Mouse (Mus musculus): ENCODE data around the gene Sorcs2. TPM values are rescaled to one million over a fixed set of nuclear protein-coding genes. Genes with fewer than 3 reads are reported as not detected.

Gene Sorcs2
- total and polyA plus RNA-seq, 3 experiments, result 0.42 to 1.6 (median 0.46) TPM

DNA sequence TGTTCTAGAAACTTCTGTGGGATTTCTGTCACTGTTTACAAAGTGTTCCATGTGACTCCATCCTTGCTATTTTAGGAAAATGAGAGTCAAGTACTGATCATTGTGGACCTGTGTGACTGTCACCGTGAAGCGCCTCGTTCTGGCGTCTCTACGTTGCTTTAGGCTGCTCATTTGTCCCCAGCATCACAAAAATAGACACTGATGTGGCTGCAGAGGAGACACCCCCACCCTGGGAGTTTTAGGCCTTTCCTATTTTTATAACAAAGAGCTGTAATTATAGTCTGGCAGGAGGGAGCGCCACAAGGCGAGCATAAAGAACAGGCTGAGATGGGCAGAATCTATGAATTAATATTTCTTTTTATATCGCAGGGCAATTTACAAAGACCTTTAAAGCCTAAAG lies 412.3 kb downstream of the Sorcs2 start:
- Histone ChIP-seq H3K4me2 (ENCODE audit: insufficient read depth, low read depth, poor library complexity, severe bottlenecking) (no peak overlapping the region), H3K4me1 (ENCODE audit: control insufficient read depth in 1 of 2, insufficient read depth in 2 of 2) (peaks cover 9 to 53% of the 10 kb centered on the region in 2 experiments)

DNA sequence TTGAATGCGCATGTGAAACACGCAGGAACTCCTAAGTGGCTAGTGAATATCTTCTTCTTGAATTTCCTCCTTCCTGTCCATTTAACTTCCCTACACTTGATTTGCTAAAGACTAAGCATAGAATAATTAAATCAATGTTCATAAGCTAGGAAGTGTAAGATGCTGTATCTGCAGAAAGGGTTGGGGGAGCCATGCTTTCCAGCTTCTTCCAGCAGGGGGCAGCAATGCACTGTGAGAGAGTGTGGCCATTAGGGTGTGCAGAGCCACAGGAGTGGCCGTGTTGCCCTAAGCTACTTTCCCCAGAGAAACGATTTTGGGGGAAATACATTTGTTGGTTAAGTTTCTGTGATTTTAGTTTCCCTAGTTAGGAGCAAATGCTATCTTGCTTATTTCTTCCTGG lies 416.0 kb downstream of the Sorcs2 start:
- no peaks in the 10 kb centered on the region for H3K27me3 ChIP-seq (replicated peaks)
- peaks cover 3 to 31% of the 10 kb centered on the region in 2 experiments; a peak in 3 of 4 replicates for H3K4me1 ChIP-seq (ENCODE audit: control insufficient read depth in 1 of 2, insufficient read depth in 2 of 2)
- no peaks in the 10 kb centered on the region for H3K79me2 ChIP-seq (replicated peaks; ENCODE audit: control insufficient read depth, extremely low read depth, insufficient read depth, poor library complexity, severe bottlenecking)
- dilution Hi-C loops (cut with MboI; ENCODE audit: extremely low pct_ligation_motif_present, extremely low pct_unique_long_range_greater_than_20kb, low sequenced_read_pairs), result no loop called here
- H3K4me2 ChIP-seq (ENCODE audit: insufficient read depth, low read depth, poor library complexity, severe bottlenecking), result no peak overlapping the region
- H3K4me3 ChIP-seq (replicated peaks in 1 of 3; ENCODE audit: low read depth in 2 of 3, low read length in 2 of 3, poor library complexity in 1 of 3), result no peak overlapping the region
- no peak overlapping the region for H3K27ac ChIP-seq (ENCODE audit: insufficient read depth, low read depth)
- H3K9ac ChIP-seq (ENCODE audit: insufficient read depth, low read depth), result no peak overlapping the region
- peak; percentile 64 for DNase-seq (ENCODE audit: extremely low read depth)
- H3K36me3 ChIP-seq (replicated peaks in 1 of 2; ENCODE audit: control insufficient read depth in 1 of 2, insufficient read depth in 1 of 2, low read length in 1 of 2), result peaks cover 9 to 17% of the 10 kb centered on the region in 2 experiments
- in situ Hi-C loops (cut with MboI; ENCODE audit: low pct_ligation_motif_present, low pct_unique_long_range_greater_than_20kb, low sequenced_read_pairs), result no loop called here
- TF ChIP-seq NELFE (IDR thresholded peaks at IDR 0.05; ENCODE audit: low read depth, low read length) (peak; percentile 24; the same call in 1 of the 2 replicates), NRF1 (IDR thresholded peaks at IDR 0.05; ENCODE audit: low read depth, low read length) (no peak), MAFK (IDR thresholded peaks at IDR 0.05; ENCODE audit: insufficient replicate concordance, low read length) (peak; percentile 74; the same call in 1 of the 2 replicates), MAZ (IDR thresholded peaks at IDR 0.05; ENCODE audit: low read depth, low read length) (no peak), MYC (IDR thresholded peaks at IDR 0.05; ENCODE audit: low read depth, low read length) (peak; percentile 46; the same call in 1 of the 2 replicates), ZC3H11A (IDR thresholded peaks at IDR 0.05; ENCODE audit: low read depth, low read length) (peak; percentile 52; the same call in 1 of the 2 replicates), MAX (IDR thresholded peaks at IDR 0.05; ENCODE audit: low read length) (peak; percentile 41; the same call in 1 of the 2 replicates), RAD21 (IDR thresholded peaks at IDR 0.05; ENCODE audit: low read depth, low read length) (peak; percentile 99), RCOR1 (conservative IDR thresholded peaks at IDR 0.05; ENCODE audit: low read depth, low read length) (no peak), SMC3 (IDR thresholded peaks at IDR 0.05; ENCODE audit: low read depth, low read length) (peak; percentile 89), CTCF (conservative IDR thresholded peaks at IDR 0.05 in 1 of 2, IDR thresholded peaks at IDR 0.05 in 1 of 2; ENCODE audit: low read depth in 2 of 2, low read length in 2 of 2) (peak; percentile 91 to 96), IRF4 (IDR thresholded peaks at IDR 0.05; ENCODE audit: low read depth, low read length) (peak; percentile 23; the same call in 1 of the 2 replicates), BHLHE40 (IDR thresholded peaks at IDR 0.05; ENCODE audit: low read depth, low read length) (no peak), MXI1 (IDR thresholded peaks at IDR 0.05; ENCODE audit: low read depth, low read length) (no peak)
- no peaks in the 10 kb centered on the region for H3K9me3 ChIP-seq (replicated peaks; ENCODE audit: low read length)

More for the DNA sequence above, 412.3 kb downstream of the Sorcs2 start:
- Histone ChIP-seq H3K4me3 (replicated peaks in 1 of 3; ENCODE audit: low read depth in 2 of 3, low read length in 2 of 3, poor library complexity in 1 of 3) (no peak overlapping the region), H3K27ac (ENCODE audit: insufficient read depth, low read depth) (no peak overlapping the region), H3K9ac (ENCODE audit: insufficient read depth, low read depth) (no peak overlapping the region), H3K79me2 (replicated peaks; ENCODE audit: control insufficient read depth, extremely low read depth, insufficient read depth, poor library complexity, severe bottlenecking) (no peaks in the 10 kb centered on the region), H3K36me3 (replicated peaks in 1 of 2; ENCODE audit: control insufficient read depth in 1 of 2, insufficient read depth in 1 of 2, low read length in 1 of 2) (peaks cover 5 to 14% of the 10 kb centered on the region in 2 experiments), H3K9me3 (replicated peaks; ENCODE audit: low read length) (no peaks in the 10 kb centered on the region), H3K27me3 (replicated peaks) (no peaks in the 10 kb centered on the region)
- in situ Hi-C loops (cut with MboI; ENCODE audit: low pct_ligation_motif_present, low pct_unique_long_range_greater_than_20kb, low sequenced_read_pairs) (loop anchor here (5.0 kb wide), 1 partner anchor 37 kb away; no protein-coding TSS in a partner anchor), dilution Hi-C loops (cut with MboI; ENCODE audit: extremely low pct_ligation_motif_present, extremely low pct_unique_long_range_greater_than_20kb, low sequenced_read_pairs) (no loop called here)
- no peak for DNase-seq (ENCODE audit: extremely low read depth)
- TF ChIP-seq NELFE (IDR thresholded peaks at IDR 0.05; ENCODE audit: low read depth, low read length) (no peak), UBTF (IDR thresholded peaks at IDR 0.05; ENCODE audit: low read depth, low read length) (no peak), NRF1 (IDR thresholded peaks at IDR 0.05; ENCODE audit: low read depth, low read length) (no peak), MAX (IDR thresholded peaks at IDR 0.05; ENCODE audit: low read length) (no peak), GABPA (IDR thresholded peaks at IDR 0.05; ENCODE audit: insufficient replicate concordance, low read depth, low read length) (no peak), E2F4 (IDR thresholded peaks at IDR 0.05; ENCODE audit: insufficient replicate concordance, low read depth, low read length) (no peak), MAFK (IDR thresholded peaks at IDR 0.05; ENCODE audit: insufficient replicate concordance, low read length) (no peak), HCFC1 (IDR thresholded peaks at IDR 0.05; ENCODE audit: low read depth, low read length) (no peak)

All from CH12.LX (cell line).